Mouse (Mus musculus): ENCODE results near the gene Poglut1.
A peak's percentile ranks its signal among the peaks of the same experiment; 100 is the strongest.
"Not testable (repeated sequence)": the region's sequence is repeated elsewhere in the genome, so short reads cannot be mapped to it uniquely, and the experiment has no call there.

The Poglut1 gene

DNA sequence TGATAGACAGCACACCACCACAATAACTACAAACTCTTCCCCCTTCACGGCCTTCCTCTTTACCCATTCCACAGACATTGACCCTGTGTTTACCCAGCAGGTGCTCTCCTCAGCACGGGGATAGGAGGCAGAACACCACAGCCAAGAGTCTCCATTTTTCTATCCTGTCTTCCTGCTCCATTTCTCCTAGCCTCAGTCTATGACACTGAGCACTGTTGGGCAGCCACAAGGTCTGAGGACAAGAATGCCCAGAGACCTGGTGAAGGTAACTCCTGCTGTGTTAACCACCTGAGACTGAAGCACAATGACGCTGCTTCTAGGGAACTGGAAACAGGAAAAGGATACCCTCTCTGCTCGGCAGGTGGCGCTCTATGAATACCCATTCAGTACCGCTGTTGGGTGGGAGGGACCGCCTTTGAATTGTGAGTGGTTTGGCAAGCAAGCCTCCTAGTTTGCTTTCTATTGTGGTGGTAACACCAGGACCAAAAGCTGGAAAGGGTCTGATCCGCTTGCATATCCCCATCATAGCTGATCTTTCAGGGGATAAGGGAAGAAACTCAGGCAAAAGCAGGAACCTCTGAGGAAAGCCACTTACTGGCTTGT lies 13.4 kb downstream of the Poglut1 start:
- DNase-seq = peak; percentile 77

GRCm38 (mm10) chr16:38526264-38526663 lies 23.8 kb downstream of the Poglut1 start:
- no peak for DNase-seq

DNA sequence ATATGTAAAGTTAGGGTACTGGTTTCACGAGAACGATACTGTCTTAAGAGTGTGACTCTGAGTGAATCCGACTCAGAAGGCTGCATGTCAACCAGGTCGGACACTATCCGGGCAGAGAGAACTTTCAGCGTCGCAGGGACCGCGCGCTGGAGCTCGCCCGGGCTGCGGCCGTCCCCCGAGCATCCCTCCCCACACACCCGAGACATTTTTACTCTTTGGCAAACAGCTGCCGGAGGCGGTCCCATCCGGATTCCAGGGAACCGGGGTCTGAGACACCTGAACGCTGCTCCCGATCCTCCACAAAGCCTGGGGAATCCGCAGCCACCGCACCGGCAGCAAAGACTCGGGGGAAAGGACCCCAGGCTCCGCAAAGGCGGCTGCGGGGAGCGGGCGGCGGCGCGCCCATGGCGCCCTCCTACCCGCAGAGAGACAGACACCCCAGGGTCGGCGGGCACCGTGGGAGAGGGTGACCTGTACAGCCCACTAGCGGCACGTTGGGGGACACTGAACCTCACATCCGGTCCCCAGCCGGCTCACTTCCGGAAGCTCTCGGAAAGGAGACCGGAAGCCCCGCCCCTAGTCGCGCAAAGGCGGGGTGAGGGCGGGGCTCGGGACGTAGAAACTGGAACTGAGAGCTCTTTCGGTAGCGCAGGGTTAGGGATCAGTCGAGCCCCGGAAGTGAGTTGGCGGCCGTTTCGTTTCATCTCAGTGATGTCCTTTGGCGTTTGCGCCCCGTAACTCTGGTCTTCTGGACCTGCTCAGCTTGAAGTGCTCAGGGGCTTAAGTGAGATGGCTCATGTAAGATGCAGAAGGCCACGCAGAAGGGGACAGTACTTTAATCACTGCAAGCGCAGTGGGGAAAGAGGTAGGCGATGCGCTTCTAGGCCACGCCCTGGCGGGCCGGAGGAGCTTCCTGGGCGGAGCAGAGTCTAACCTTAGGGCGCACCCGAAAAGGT lies 27.7 kb downstream of the Poglut1 start, which contains the start of gene Timmdc1:
Gene Timmdc1 (minus strand): TSS at position 535 of the 956 bp plus-strand sequence.
- peak; percentile 98 for DNase-seq

DNA sequence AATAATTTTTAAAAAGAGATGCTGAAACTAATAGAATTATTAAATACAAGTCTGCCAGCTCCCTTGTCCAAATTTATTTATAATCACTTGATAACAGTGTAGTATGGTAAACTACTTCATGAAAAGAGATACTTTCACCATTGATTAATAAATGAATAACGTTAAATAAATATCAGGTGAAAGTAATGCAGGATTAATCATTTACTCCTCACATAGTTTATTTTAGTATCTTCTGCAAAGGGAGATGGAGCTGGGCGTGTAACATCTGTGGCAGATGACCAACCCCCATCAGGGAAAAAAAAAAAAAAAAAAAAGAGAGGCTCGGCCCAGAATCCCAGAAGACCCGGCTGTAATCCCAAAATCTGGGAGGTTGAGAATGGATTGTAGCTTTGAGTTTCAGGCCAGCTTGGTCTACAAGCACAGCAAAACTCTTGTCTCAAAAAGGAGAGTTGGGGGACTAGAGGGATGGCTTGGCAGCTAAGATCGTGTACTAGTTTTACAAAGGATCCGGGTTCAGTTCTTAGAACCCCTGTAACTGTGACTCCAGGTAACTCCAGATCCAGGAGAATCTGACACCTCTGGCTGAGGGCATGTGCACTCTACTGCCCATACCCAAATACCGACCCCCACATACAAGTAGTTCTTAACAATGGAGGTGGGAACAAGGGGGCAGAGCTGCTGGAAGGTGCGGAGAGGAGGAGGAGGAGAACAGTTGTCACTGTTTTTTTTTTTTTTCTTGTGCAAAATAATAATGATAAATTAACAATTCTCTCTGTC lies 28.7 kb downstream of the Poglut1 start:
- no peak for DNase-seq

GRCm38 (mm10) chr16:38519140-38519539 lies 30.9 kb downstream of the Poglut1 start:
- DNase-seq = no peak

DNA sequence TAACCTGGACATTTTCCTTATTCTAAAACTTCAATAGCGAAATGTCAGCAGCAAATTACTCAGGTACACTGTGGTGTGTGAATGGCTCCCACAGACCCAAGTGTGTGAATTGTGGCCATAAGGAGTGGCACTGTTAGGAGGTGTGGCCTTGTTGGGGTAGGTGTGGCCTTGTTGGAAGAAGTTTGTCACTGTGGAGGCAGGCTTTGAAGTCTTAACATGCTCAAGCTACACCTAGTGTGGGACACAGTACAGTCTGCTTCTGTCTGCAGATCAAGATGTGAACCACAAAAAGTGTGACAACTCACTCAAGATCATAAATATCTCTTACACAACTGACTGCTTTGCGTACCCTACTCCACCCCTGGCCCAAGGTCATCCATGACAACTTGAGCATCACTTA lies 39.2 kb downstream of the Poglut1 start:
- DNase-seq = no peak

DNA sequence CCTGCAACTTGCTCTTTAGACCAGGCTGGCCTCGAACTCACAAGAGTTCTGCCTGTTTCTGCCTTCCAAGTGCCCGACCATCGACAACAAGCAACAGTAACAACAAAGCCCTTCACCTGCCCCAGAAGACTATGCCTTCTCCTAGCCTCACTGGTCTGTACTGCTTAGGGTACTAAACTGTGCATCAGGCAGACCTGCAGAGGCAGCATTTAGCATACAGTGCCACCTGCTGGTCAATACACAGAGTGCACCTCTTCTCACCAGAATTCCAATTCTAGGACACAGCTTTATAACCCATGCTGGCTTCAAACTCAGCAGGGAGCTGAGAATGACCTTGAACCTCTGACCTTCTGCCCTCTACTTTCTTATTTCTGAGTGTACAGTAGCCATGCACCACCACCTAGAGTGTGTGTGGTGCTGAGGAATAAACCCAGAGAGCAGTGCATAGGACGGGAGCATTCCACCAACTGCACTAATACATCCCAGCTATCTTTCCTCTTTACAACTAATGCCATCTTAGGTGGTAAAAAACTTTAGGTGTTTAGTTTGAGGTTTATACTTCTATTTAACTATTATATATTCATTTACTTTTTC lies 43.9 kb downstream of the Poglut1 start:
- peak; percentile 80 for DNase-seq

GRCm38 (mm10) chr16:38503528-38503927 lies 46.5 kb downstream of the Poglut1 start:
- DNase-seq = no peak

DNA sequence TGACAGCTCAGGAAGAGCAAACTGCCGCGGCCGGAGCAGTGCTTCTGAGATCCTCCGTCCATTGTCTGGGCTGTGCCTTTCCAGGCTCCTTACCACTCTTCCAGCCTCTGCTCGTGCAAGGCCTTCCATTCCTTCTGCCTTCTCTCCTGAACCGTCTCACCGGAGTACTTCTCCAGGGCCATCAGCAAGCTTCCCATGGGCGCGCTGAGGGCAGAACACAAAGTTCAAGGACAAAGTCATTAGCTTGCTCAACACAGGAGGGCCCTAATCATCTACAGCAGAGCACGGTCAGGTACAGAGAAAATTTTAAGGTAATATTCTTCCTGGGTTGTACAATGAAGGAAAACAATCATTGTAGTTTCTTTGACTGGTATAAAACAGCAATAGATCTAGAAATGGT lies 47.6 kb downstream of the Poglut1 start:
- no peak for DNase-seq

GRCm38 (mm10) chr16:38496604-38497140 lies 53.4 kb downstream of the Poglut1 start:
- no peak for DNase-seq

GRCm38 (mm10) chr16:38493890-38494289 lies 56.2 kb downstream of the Poglut1 start:
- DNase-seq = peak; percentile 27

DNA sequence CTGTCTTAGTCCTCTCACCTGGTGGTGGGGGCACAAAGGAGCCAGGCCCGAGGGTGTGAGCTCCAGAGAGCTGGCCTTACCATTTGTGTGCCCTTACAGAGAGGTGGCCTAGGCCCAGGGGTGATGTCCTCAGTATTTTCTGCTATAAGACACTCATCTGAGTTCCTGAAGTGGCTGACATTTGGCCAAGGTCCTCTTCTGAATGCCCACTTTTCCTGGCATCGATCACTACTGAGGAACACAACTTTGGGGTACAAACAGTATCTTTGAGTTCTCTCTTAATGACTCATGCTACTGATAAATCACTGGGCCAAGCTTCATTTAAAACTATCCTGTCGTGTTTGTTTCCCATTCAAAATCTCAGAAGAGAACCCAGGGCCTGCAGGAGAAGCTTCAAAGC lies 57.5 kb downstream of the Poglut1 start:
- no peak for DNase-seq

GRCm38 (mm10) chr16:38483582-38484309 lies 66.3 kb downstream of the Poglut1 start:
- no peak for DNase-seq

- peak; percentile 46 for DNase-seq
These were observed 67.1 kb downstream of the Poglut1 start for GRCm38 (mm10) chr16:38482780-38483562.

DNA sequence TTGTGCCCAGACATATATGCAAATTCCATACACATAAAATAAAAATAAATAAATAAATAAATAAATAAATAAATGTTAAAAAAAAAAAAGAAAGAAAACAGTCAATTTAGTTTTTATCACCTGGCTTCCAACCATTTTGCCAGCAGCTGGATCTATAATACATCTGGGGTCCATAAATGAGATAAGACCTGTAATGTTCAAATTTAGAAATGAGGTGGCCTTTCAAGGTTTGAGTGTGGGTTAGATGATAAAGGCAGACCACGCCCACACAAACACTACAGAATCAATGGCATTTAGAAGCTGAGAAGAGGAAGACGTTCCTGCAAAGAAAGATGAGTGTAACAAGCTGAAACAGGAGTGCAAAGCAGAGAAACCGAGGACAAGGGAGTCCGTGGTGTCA lies 68.7 kb downstream of the Poglut1 start:
- DNase-seq = no peak

GRCm38 (mm10) chr16:38478296-38478695 lies 71.8 kb downstream of the Poglut1 start:
- DNase-seq = no peak

GRCm38 (mm10) chr16:38477241-38477608 lies 72.8 kb downstream of the Poglut1 start:
- not testable (repeated sequence) for DNase-seq

DNA sequence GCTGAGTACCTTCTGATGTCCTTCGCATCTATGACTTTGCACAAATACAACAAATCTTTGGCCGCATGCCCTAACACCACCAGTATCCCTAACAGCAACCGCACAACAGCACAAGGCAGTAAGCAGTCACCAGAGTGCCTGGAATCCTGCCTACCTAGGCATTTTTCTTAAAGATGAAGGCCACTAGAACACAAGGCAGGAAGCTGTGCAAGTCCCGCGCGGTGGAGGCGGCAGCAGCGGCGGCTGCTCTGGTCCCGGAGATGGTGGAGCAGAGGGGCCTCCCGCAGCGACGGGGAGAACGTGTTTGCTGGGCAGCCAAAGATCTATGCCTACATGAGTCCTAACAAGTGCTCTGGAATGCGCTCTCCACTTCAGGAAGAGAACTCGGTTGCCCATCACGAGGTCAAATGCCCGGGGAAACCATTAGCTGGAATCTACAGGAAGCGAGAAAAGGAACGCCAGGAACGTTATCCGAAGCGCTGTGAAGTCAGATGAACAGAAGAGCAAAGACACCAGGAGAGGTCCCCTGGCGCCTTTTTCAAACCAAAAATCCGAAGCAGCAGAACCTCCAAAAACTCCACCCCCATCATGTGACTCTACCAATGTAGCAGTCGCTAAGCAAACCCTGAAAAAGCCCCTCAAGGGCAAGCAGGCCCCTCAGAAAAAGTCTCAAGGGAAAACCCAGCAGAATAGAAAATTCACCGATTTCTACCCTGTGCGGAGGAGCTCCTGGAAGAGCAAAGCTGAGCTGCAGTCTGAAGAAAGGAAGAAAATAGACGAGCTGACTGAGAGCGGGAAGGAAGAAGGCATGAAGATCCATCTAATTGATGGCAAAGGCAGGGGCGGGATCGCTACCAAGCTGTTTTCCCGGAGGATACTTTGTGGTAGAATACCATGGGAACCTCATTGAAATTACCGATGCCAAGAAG lies 73.5 kb downstream of the Poglut1 start:
- DNase-seq = peak; percentile 31

DNA sequence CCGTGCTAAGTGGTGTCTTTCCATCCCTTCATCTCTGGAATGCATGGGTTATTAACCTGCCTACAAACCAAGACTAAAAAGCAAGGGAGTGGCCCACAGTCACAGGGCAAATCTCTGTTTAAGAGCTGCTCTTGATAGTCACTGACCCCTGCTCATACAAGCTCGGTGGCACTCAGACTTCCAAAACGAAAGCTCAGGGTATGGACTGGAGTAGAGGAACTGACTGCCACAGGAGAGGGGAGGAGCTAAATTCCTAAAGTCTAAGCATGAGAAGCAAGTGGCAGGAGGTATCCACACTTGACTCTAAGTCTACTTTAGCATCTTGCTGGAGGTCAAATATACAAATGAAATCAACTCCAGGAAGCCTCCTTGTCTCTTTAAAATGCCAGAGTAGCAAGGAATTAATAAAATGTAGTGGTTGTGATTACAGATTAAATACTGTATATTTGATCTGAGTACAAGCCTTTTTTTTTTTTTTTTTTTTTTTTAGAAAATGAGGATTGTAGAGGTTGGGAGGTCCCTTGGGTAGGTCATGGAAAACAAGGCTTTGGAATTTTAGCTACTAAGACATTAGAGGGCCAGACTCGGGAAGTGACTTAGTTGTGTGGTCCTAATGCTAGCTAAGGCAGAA lies 74.3 kb downstream of the Poglut1 start:
- no peak for DNase-seq
